Mouse (Mus musculus): ENCODE results near the gene Tbc1d7. TPM values are rescaled to one million over a fixed set of nuclear protein-coding genes. Genes with fewer than 3 reads are reported as not detected.

Gene Tbc1d7
- polyA plus RNA-seq, 1 experiment from 2014 or later, result 85.7 TPM

- peaks cover 13% of the 10 kb centered on the region; the same call in 1 of the 2 replicates for H3K4me1 ChIP-seq (replicated peaks)
- WGBS, result 66% methylated on average over 5 of the region's 5 CpGs
- no peak overlapping the region for H3K4me3 ChIP-seq
- H3K9ac ChIP-seq, result no peak overlapping the region
- no peak overlapping the region for H3K4me2 ChIP-seq
- H3K27ac ChIP-seq, result peak overlapping the region; percentile 76
- no peaks in the 10 kb centered on the region for H3K27me3 ChIP-seq
- H3K9me3 ChIP-seq, result no peaks in the 10 kb centered on the region
- peak; percentile 54; the same call in 1 of the 2 replicates for ATAC-seq (ENCODE audit: low FRiP score)
- peaks cover 42% of the 10 kb centered on the region for H3K36me3 ChIP-seq
Measured at GRCm38 (mm10) chr13:43158281-43158680, 13.0 kb downstream of the Tbc1d7 start.

GRCm38 (mm10) chr13:43157370-43157769, 13.9 kb downstream of the Tbc1d7 start:
- no peak overlapping the region for H3K9ac ChIP-seq
- WGBS, result 61% methylated on average over 5 of the region's 5 CpGs
- peaks cover 46% of the 10 kb centered on the region for H3K36me3 ChIP-seq

GRCm38 (mm10) chr13:43152005-43152520, 19.2 kb downstream of the Tbc1d7 start:
- Histone ChIP-seq H3K36me3 (peaks cover 57% of the 10 kb centered on the region), H3K9ac (no peak overlapping the region), H3K27ac (no peak overlapping the region), H3K4me2 (no peak overlapping the region), H3K9me3 (no peaks in the 10 kb centered on the region), H3K27me3 (no peaks in the 10 kb centered on the region), H3K4me3 (no peak overlapping the region), H3K4me1 (replicated peaks) (no peaks in the 10 kb centered on the region)
- ATAC-seq (ENCODE audit: low FRiP score), result no peak
- 89% methylated on average over 14 of the region's 14 CpGs for WGBS

More at GRCm38 (mm10) chr13:43157370-43157769, 13.9 kb downstream of the Tbc1d7 start:
- no peaks in the 10 kb centered on the region for H3K9me3 ChIP-seq
- H3K27ac ChIP-seq, result no peak overlapping the region
- ATAC-seq (ENCODE audit: low FRiP score), result no peak
- H3K4me1 ChIP-seq (replicated peaks), result peaks cover 13% of the 10 kb centered on the region; the same call in 1 of the 2 replicates
- H3K4me2 ChIP-seq, result no peak overlapping the region
- H3K27me3 ChIP-seq, result no peaks in the 10 kb centered on the region
- H3K4me3 ChIP-seq, result no peak overlapping the region

- Histone ChIP-seq H3K27me3 (no peaks in the 10 kb centered on the region), H3K36me3 (peaks cover 47% of the 10 kb centered on the region), H3K4me3 (no peak overlapping the region), H3K9ac (no peak overlapping the region), H3K9me3 (no peaks in the 10 kb centered on the region), H3K27ac (no peak overlapping the region), H3K4me1 (replicated peaks) (no peaks in the 10 kb centered on the region), H3K4me2 (no peak overlapping the region)
- WGBS, result 88% methylated on average over 3 of the region's 3 CpGs
- no peak for ATAC-seq (ENCODE audit: low FRiP score)
Measured at GRCm38 (mm10) chr13:43149661-43150060, 21.6 kb downstream of the Tbc1d7 start.

GRCm38 (mm10) chr13:43148692-43149091, 22.6 kb downstream of the Tbc1d7 start:
- WGBS, result 83% methylated on average over 4 of the region's 4 CpGs
- Histone ChIP-seq H3K9ac (no peak overlapping the region), H3K4me3 (no peak overlapping the region), H3K27me3 (no peaks in the 10 kb centered on the region), H3K36me3 (peaks cover 37% of the 10 kb centered on the region), H3K4me2 (no peak overlapping the region), H3K9me3 (no peaks in the 10 kb centered on the region), H3K4me1 (replicated peaks) (no peaks in the 10 kb centered on the region), H3K27ac (no peak overlapping the region)
- no peak for ATAC-seq (ENCODE audit: low FRiP score)

GRCm38 (mm10) chr13:43146515-43147258, 24.6 kb downstream of the Tbc1d7 start:
- H3K9ac ChIP-seq, result no peak overlapping the region
- no peaks in the 10 kb centered on the region for H3K4me1 ChIP-seq (replicated peaks)
- H3K27ac ChIP-seq, result no peak overlapping the region
- H3K4me2 ChIP-seq, result no peak overlapping the region
- no peaks in the 10 kb centered on the region for H3K9me3 ChIP-seq
- ATAC-seq (ENCODE audit: low FRiP score), result no peak
- H3K4me3 ChIP-seq, result no peak overlapping the region
- H3K27me3 ChIP-seq, result no peaks in the 10 kb centered on the region
- WGBS, result 80% methylated on average over 8 of the region's 8 CpGs
- H3K36me3 ChIP-seq, result peaks cover 17% of the 10 kb centered on the region

- H3K36me3 ChIP-seq, result peaks cover 3% of the 10 kb centered on the region; the same call in 1 of the 2 replicates
- H3K9ac ChIP-seq, result no peak overlapping the region
- no peak for ATAC-seq (ENCODE audit: low FRiP score)
- WGBS, result 82% methylated on average over 7 of the region's 7 CpGs
- H3K4me1 ChIP-seq (replicated peaks), result no peaks in the 10 kb centered on the region
- H3K27me3 ChIP-seq, result no peaks in the 10 kb centered on the region
- H3K4me2 ChIP-seq, result no peak overlapping the region
- no peak overlapping the region for H3K4me3 ChIP-seq
- no peaks in the 10 kb centered on the region for H3K9me3 ChIP-seq
- H3K27ac ChIP-seq, result no peak overlapping the region
Measured at GRCm38 (mm10) chr13:43144720-43145418, 26.4 kb downstream of the Tbc1d7 start.

GRCm38 (mm10) chr13:43134468-43134867, 36.8 kb downstream of the Tbc1d7 start:
- 71% methylated on average over 4 of the region's 4 CpGs for WGBS
- Histone ChIP-seq H3K4me1 (replicated peaks) (no peaks in the 10 kb centered on the region), H3K36me3 (peaks cover 43% of the 10 kb centered on the region), H3K9me3 (no peaks in the 10 kb centered on the region), H3K4me3 (no peak overlapping the region), H3K9ac (no peak overlapping the region), H3K27ac (no peak overlapping the region), H3K27me3 (no peaks in the 10 kb centered on the region), H3K4me2 (no peak overlapping the region)
- ATAC-seq (ENCODE audit: low FRiP score), result no peak

- no peak overlapping the region for H3K4me3 ChIP-seq
- no peak overlapping the region for H3K9ac ChIP-seq
- WGBS, result 80% methylated on average over 7 of the region's 7 CpGs
- H3K36me3 ChIP-seq, result peaks cover 43% of the 10 kb centered on the region
- no peak overlapping the region for H3K27ac ChIP-seq
- ATAC-seq (ENCODE audit: low FRiP score), result no peak
- no peak overlapping the region for H3K4me2 ChIP-seq
- no peaks in the 10 kb centered on the region for H3K9me3 ChIP-seq
- no peaks in the 10 kb centered on the region for H3K4me1 ChIP-seq (replicated peaks)
- no peaks in the 10 kb centered on the region for H3K27me3 ChIP-seq
Measured at GRCm38 (mm10) chr13:43133400-43133799, 37.9 kb downstream of the Tbc1d7 start.

GRCm38 (mm10) chr13:43132859-43133258, 38.4 kb downstream of the Tbc1d7 start:
- no peaks in the 10 kb centered on the region for H3K27me3 ChIP-seq
- 71% methylated on average over 9 of the region's 9 CpGs for WGBS
- no peak overlapping the region for H3K9ac ChIP-seq
- no peaks in the 10 kb centered on the region for H3K9me3 ChIP-seq
- no peaks in the 10 kb centered on the region for H3K4me1 ChIP-seq (replicated peaks)
- H3K36me3 ChIP-seq, result peaks cover 43% of the 10 kb centered on the region
- H3K4me3 ChIP-seq, result no peak overlapping the region
- ATAC-seq (ENCODE audit: low FRiP score), result no peak
- H3K27ac ChIP-seq, result no peak overlapping the region
- H3K4me2 ChIP-seq, result no peak overlapping the region

- peaks cover 37% of the 10 kb centered on the region for H3K36me3 ChIP-seq
- no peaks in the 10 kb centered on the region for H3K4me1 ChIP-seq (replicated peaks)
- H3K4me3 ChIP-seq, result no peak overlapping the region
- 82% methylated on average over 10 of the region's 10 CpGs for WGBS
- no peak for ATAC-seq (ENCODE audit: low FRiP score)
- no peak overlapping the region for H3K9ac ChIP-seq
- no peak overlapping the region for H3K4me2 ChIP-seq
- H3K27ac ChIP-seq, result no peak overlapping the region
- no peaks in the 10 kb centered on the region for H3K27me3 ChIP-seq
- no peaks in the 10 kb centered on the region for H3K9me3 ChIP-seq
Measured at GRCm38 (mm10) chr13:43131741-43132191, 39.5 kb downstream of the Tbc1d7 start.

- Histone ChIP-seq H3K36me3 (peaks cover 21% of the 10 kb centered on the region), H3K9ac (no peak overlapping the region), H3K4me2 (no peak overlapping the region), H3K27ac (no peak overlapping the region), H3K4me1 (replicated peaks) (no peaks in the 10 kb centered on the region), H3K4me3 (no peak overlapping the region), H3K9me3 (no peaks in the 10 kb centered on the region), H3K27me3 (no peaks in the 10 kb centered on the region)
- no peak for ATAC-seq (ENCODE audit: low FRiP score)
- 81% methylated on average over 6 of the region's 6 CpGs for WGBS
Measured at GRCm38 (mm10) chr13:43130161-43130560, 41.1 kb downstream of the Tbc1d7 start.
